Mouse (Mus musculus) bone marrow, adult 2 months (tissue): Measurements from ENCODE around the gene Sh3pxd2a.

ENCODE experiments used
- CTCF ChIP-seq: fragments of 200-500 bp; IDR thresholded peaks from 2 replicates; pipeline ENCODE4 v1.5.1; 2011; ENCODE audit warnings: low read length, control low read depth; ENCODE audit not compliant: control insufficient read depth, insufficient read depth
- POLR2A ChIP-seq: fragments of 200-500 bp; IDR thresholded peaks from 2 replicates; pipeline ENCODE4 v1.6.1; 2011; ENCODE audit warnings: low read depth, mild to moderate bottlenecking, control low read depth, low read length, borderline replicate concordance; ENCODE audit not compliant: control insufficient read depth

DNA sequence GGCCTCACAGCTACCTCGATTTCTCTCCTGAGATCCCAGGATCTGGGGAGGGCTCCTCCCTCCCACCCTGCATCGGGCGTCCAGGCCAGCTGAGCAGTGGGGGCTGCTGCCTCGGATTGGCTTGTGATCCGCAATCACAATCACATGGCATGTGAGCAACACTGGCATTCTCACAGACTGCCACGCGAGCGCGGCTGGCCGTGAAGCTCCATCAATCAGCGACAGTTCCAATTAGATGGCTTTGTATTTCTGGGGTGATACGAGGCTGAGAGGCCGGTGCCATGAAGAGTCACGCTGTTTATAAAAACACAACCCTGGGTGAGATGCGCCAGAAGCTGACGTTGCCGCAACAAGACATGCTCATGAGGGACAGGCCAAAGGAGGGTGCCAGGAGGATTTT is 129.5 kb downstream of the Sh3pxd2a start:
- no peak for TF ChIP-seq CTCF
- no peak for TF ChIP-seq POLR2A
